15 mouse cellular contexts compared by ENCODE assay signal in genomic region chr8:6139171-6139570, GRCm38 (mm10).
"Had no signal": no experiment of that assay in that cellular context is flagged by ENCODE, and none has a peak within 500 bp of the region (broad histone marks: within the 10 kb centered on the region; RNA-seq: fewer than 3 reads in every experiment).

No protein-coding gene starts in this region.

- H3K4me1 ChIP-seq: limb, embryonic 15.5 days; liver, embryonic 13.5 days; lung, embryonic 15.5 days; midbrain, embryonic 13.5 days had no signal

- H3K9me3 ChIP-seq: limb, embryonic 15.5 days; liver, embryonic 13.5 days; lung, embryonic 15.5 days; midbrain, embryonic 13.5 days had no signal

- H3K27ac ChIP-seq: kidney, postnatal 0 days; layer of hippocampus, adult 2 months; left cerebral cortex, adult 2 months; limb, embryonic 15.5 days; liver, embryonic 13.5 days; lung, embryonic 15.5 days; midbrain, embryonic 13.5 days had no signal

- H3K36me3 ChIP-seq: limb, embryonic 15.5 days; liver, embryonic 13.5 days; lung, embryonic 15.5 days; midbrain, embryonic 13.5 days had no signal

- H3K27me3 ChIP-seq: limb, embryonic 15.5 days; liver, embryonic 13.5 days; lung, embryonic 15.5 days; midbrain, embryonic 13.5 days had no signal

- H3K4me3 ChIP-seq: layer of hippocampus, adult 2 months; left cerebral cortex, adult 2 months; limb, embryonic 15.5 days; liver, embryonic 13.5 days; lung, embryonic 15.5 days; midbrain, embryonic 13.5 days had no signal

- H3K4me2 ChIP-seq: limb, embryonic 15.5 days; liver, embryonic 13.5 days; lung, embryonic 15.5 days; midbrain, embryonic 13.5 days had no signal

- DNase-seq: kidney, adult 11 months; kidney, adult 9 months; kidney, postnatal 4 days; liver, embryonic 13.5 days; liver, postnatal 0 days; right cerebral cortex, postnatal 4 days; spleen, adult 18-20 months; thymus, adult 18-20 months; thymus, postnatal 14 days had no signal

- H3K9ac ChIP-seq: limb, embryonic 15.5 days; liver, embryonic 13.5 days; liver, postnatal 0 days; lung, embryonic 15.5 days; midbrain, embryonic 13.5 days had no signal

- ATAC-seq: liver, postnatal 0 days; midbrain, embryonic 13.5 days had no signal
